Mouse (Mus musculus): ENCODE data around the gene Sufu. TPM values are rescaled to one million over a fixed set of nuclear protein-coding genes. Genes with fewer than 3 reads are reported as not detected.
A peak's percentile ranks its signal among the peaks of the same experiment; 100 is the strongest.

Gene Sufu
- total and polyA plus RNA-seq, 2 experiments from 2014 or later = 17.2 to 21.4 TPM

DNA sequence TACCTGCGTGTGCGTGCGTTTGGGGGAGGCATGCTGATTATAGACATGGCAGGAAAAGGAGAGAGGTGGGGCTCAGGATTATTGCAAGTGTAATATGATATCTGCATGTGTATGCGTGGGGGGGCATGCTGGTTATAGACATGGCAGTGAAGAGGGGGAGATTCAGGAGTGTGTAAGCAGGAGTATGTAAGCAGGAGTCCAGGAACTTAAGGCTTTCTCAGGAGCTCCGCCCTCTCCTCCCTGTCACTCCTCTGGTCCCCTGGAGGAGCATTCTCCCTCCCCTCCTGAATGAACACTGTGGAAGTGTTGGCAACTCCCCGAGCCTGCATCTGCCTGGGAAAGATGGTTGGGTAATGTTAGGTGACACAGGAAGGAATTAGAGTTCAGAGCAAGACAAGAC, 51.2 kb downstream of the Sufu start:
- ATAC-seq (no peak), DNase-seq (ENCODE audit: low spot score) (peak; percentile 33)
- H3K4me1 ChIP-seq (ENCODE audit: insufficient read depth, low read length) = peaks cover 15% of the 10 kb centered on the region; the same call in 1 of the 2 replicates
- no peak overlapping the region for H3K4me2 ChIP-seq (ENCODE audit: low read depth, low read length)
- H3K36me3 ChIP-seq (ENCODE audit: insufficient read depth, low read length) = no peaks in the 10 kb centered on the region
- 48% methylated on average over 6 of the region's 6 CpGs for WGBS
- no peak overlapping the region for H3K4me3 ChIP-seq (ENCODE audit: low read length)
- no peaks in the 10 kb centered on the region for H3K27me3 ChIP-seq (ENCODE audit: insufficient read depth, low read length)
- no peak for TF ChIP-seq CTCF (IDR thresholded peaks at IDR 0.05; ENCODE audit: low read depth)
- H3K9ac ChIP-seq (replicated peaks; ENCODE audit: low read length) = no peak overlapping the region
- H3K9me3 ChIP-seq (ENCODE audit: low read length) = no peaks in the 10 kb centered on the region
- peak overlapping the region; percentile 65; the same call in 1 of the 2 replicates for H3K27ac ChIP-seq

GRCm38 (mm10) chr19:46449261-46450005, 52.7 kb downstream of the Sufu start:
- Histone ChIP-seq H3K4me2 (ENCODE audit: low read depth, low read length) (no peak overlapping the region), H3K9ac (replicated peaks; ENCODE audit: low read length) (no peak overlapping the region), H3K36me3 (ENCODE audit: insufficient read depth, low read length) (peaks cover 6% of the 10 kb centered on the region; the same call in 1 of the 2 replicates), H3K9me3 (ENCODE audit: low read length) (no peaks in the 10 kb centered on the region), H3K27ac (peak overlapping the region; percentile 22; the same call in 1 of the 2 replicates), H3K27me3 (ENCODE audit: insufficient read depth, low read length) (no peaks in the 10 kb centered on the region), H3K4me1 (ENCODE audit: insufficient read depth, low read length) (peaks cover 15% of the 10 kb centered on the region; the same call in 1 of the 2 replicates), H3K4me3 (ENCODE audit: low read length) (no peak overlapping the region)
- ATAC-seq (no peak), DNase-seq (ENCODE audit: low spot score) (no peak)
- WGBS = 77% methylated on average over 7 of the region's 7 CpGs
- TF ChIP-seq CTCF (IDR thresholded peaks at IDR 0.05; ENCODE audit: low read depth) = no peak

- 21% methylated on average over 10 of the region's 10 CpGs for WGBS
- H3K9ac ChIP-seq (replicated peaks; ENCODE audit: low read length) = peak overlapping the region; percentile 9; the same call in 1 of the 2 replicates
- peak overlapping the region; percentile 72 for H3K27ac ChIP-seq
- H3K4me2 ChIP-seq (ENCODE audit: low read depth, low read length) = no peak overlapping the region
- no peaks in the 10 kb centered on the region for H3K27me3 ChIP-seq (ENCODE audit: insufficient read depth, low read length)
- H3K4me1 ChIP-seq (ENCODE audit: insufficient read depth, low read length) = peaks cover 20% of the 10 kb centered on the region; the same call in 1 of the 2 replicates
- peak; percentile 93 for TF ChIP-seq CTCF (IDR thresholded peaks at IDR 0.05; ENCODE audit: low read depth)
- ATAC-seq = peak; percentile 79
- H3K9me3 ChIP-seq (ENCODE audit: low read length) = no peaks in the 10 kb centered on the region
- peak; percentile 83 for DNase-seq (ENCODE audit: low spot score)
- H3K36me3 ChIP-seq (ENCODE audit: insufficient read depth, low read length) = peaks cover 8% of the 10 kb centered on the region; the same call in 1 of the 2 replicates
- H3K4me3 ChIP-seq (ENCODE audit: low read length) = no peak overlapping the region
Measured at GRCm38 (mm10) chr19:46452052-46452827, 55.5 kb downstream of the Sufu start.

DNA sequence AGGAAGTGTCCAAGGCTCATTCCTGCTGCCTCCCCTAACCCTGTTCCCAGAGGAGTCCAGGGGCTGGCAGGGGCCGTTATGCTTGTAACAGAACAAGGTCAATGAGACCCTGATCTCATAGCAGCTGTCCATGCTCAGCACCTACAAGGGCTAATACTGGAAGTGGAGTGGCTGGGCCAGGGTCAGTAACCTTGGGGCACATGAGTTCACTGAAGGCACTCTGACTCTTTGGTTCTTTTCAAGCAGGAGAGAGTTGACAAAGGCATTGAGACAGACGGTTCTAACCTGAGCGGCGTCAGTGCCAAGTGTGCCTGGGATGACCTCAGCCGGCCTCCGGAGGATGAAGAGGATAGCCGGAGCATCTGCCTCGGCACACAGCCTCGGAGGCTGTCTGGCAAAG, 56.2 kb downstream of the Sufu start:
- H3K4me3 ChIP-seq (ENCODE audit: low read length) = no peak overlapping the region
- no peaks in the 10 kb centered on the region for H3K27me3 ChIP-seq (ENCODE audit: insufficient read depth, low read length)
- 74% methylated on average over 9 of the region's 9 CpGs for WGBS
- no peak overlapping the region for H3K4me2 ChIP-seq (ENCODE audit: low read depth, low read length)
- TF ChIP-seq CTCF (IDR thresholded peaks at IDR 0.05; ENCODE audit: low read depth) = no peak
- H3K9ac ChIP-seq (replicated peaks; ENCODE audit: low read length) = no peak overlapping the region
- H3K27ac ChIP-seq = peak overlapping the region; percentile 72; the same call in 1 of the 2 replicates
- peaks cover 11% of the 10 kb centered on the region; the same call in 1 of the 2 replicates for H3K36me3 ChIP-seq (ENCODE audit: insufficient read depth, low read length)
- no peaks in the 10 kb centered on the region for H3K9me3 ChIP-seq (ENCODE audit: low read length)
- 0 out of 2 replicates have a peak, but pooled peaks cover 20% of the 10 kb centered on the region for H3K4me1 ChIP-seq (ENCODE audit: insufficient read depth, low read length)
- ATAC-seq = no peak
- DNase-seq (ENCODE audit: low spot score) = no peak

DNA sequence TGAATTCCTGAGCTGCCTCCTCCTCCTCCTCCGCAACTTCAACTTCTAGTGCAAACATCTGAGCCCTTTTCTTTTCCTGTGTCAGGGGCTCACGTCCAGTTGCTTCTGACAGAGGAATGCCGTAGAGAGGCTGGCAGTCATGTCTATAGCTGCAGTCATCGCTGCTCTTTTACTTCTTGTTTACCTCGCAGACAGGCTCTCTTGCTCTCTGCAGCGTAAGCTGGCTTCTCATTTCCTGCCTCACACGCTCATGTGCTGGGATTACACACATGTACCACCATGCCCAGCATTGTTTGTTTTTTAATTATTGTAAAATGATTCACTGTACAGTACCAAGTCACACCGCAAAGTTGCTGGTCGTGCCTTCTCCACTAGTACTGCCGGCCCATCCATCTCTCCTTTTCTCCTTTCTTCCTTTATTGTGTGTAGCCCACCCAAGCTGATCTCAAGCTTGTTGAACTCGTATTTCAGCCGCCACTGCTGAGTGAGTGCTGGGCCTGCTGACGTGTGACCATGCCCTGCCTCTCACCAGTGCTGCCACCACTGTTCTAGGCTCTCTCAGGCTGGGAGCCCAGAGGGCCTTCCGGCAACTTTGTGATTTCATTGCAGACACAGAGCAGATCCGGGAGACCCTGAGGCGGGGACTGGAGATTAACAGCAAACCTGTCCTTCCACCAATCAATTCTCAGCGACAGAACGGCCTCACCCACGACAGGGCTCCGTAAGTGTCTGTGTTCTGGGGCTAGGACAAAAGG, 57.6 kb downstream of the Sufu start:
- H3K36me3 ChIP-seq (ENCODE audit: insufficient read depth, low read length) = peaks cover 22% of the 10 kb centered on the region; the same call in 1 of the 2 replicates
- H3K27me3 ChIP-seq (ENCODE audit: insufficient read depth, low read length) = no peaks in the 10 kb centered on the region
- H3K27ac ChIP-seq = peak overlapping the region; percentile 64; the same call in 1 of the 2 replicates
- H3K4me1 ChIP-seq (ENCODE audit: insufficient read depth, low read length) = 0 out of 2 replicates have a peak, but pooled peaks cover 18% of the 10 kb centered on the region
- 70% methylated on average over 20 of the region's 20 CpGs for WGBS
- DNase-seq (ENCODE audit: low spot score) (no peak), ATAC-seq (no peak)
- no peak overlapping the region for H3K9ac ChIP-seq (replicated peaks; ENCODE audit: low read length)
- H3K4me3 ChIP-seq (ENCODE audit: low read length) = no peak overlapping the region
- no peak overlapping the region for H3K4me2 ChIP-seq (ENCODE audit: low read depth, low read length)
- TF ChIP-seq CTCF (IDR thresholded peaks at IDR 0.05; ENCODE audit: low read depth) = no peak
- no peaks in the 10 kb centered on the region for H3K9me3 ChIP-seq (ENCODE audit: low read length)

- no peak for TF ChIP-seq CTCF (IDR thresholded peaks at IDR 0.05; ENCODE audit: low read depth)
- no peak for ATAC-seq
- peak overlapping the region; percentile 64; the same call in 1 of the 2 replicates for H3K27ac ChIP-seq
Measured at GRCm38 (mm10) chr19:46455032-46455431, 58.3 kb downstream of the Sufu start.

More at GRCm38 (mm10) chr19:46455032-46455431, 58.3 kb downstream of the Sufu start:
- H3K9ac ChIP-seq (replicated peaks; ENCODE audit: low read length) = no peak overlapping the region
- WGBS = 64% methylated on average over 1 of the region's 1 CpGs
- H3K4me2 ChIP-seq (ENCODE audit: low read depth, low read length) = no peak overlapping the region
- H3K4me3 ChIP-seq (ENCODE audit: low read length) = no peak overlapping the region
- DNase-seq (ENCODE audit: low spot score) = no peak
- no peaks in the 10 kb centered on the region for H3K9me3 ChIP-seq (ENCODE audit: low read length)
- 0 out of 2 replicates have a peak, but pooled peaks cover 18% of the 10 kb centered on the region for H3K4me1 ChIP-seq (ENCODE audit: insufficient read depth, low read length)
- H3K27me3 ChIP-seq (ENCODE audit: insufficient read depth, low read length) = no peaks in the 10 kb centered on the region
- peaks cover 22% of the 10 kb centered on the region; the same call in 1 of the 2 replicates for H3K36me3 ChIP-seq (ENCODE audit: insufficient read depth, low read length)
